Mouse (Mus musculus) heart, postnatal 14 days (tissue): ENCODE measurements around the gene Methig1. TPM values are rescaled to one million over a fixed set of nuclear protein-coding genes. Genes with fewer than 3 reads are reported as not detected.
"Not testable (repeated sequence)": the region's sequence is repeated elsewhere in the genome, so short reads cannot be mapped to it uniquely, and the experiment has no call there.

Source experiments
- DNase-seq, 2 experiments: peaks; one replicate each; pipeline ENCODE4 v3.0.0; 2021 to 2022
- intact Hi-C: fragments of 180-260 bp; cut with DNase I; formaldehyde crosslinking; loops from one replicate; pipeline ENCODE4 v1.15.1; 2025
- total RNA-seq, 2 experiments: library from RNA; stranded (reverse); gene quantifications; 2 replicates each; pipeline ENCODE4 v1.2.3; 2021

Gene Methig1
- total RNA-seq, 2 experiments from 2014 or later: not detected

- no peak for DNase-seq
- intact Hi-C loops: no loop called here
Measured at GRCm38 (mm10) chr15:100419901-100420745, 67.2 kb downstream of the Methig1 start.

DNA sequence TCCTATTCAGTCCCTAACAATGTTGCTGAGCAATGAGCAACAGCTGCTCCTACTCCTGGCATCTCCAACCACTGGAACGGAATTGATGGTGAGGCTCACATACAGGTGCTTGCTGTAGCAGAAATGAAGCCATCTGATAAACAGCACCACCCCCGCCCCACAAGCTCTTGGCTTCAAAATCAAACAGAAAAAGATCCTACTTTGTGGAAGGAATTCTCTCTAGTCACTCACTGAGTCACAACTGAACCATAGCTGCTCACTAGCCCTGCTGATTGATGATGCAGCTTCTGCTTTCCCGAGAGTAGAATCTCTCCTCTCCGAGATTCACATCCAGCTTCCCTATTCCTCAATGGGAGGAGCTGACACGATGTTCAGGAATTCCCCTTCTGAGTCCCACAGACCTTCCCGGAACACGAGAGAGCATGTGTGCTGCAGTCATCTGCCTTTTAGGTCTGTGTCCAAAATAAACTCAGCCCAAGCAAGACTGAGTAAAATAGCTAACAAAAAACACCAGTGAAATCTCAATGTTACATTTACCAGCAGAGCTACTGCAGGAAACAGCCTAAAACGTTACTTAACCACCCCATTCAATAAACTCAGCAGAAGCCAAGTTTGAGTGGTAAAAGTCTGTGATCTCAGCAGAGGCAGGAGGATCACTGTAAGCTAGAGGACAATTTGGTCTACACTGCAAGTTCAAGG, 68.3 kb downstream of the Methig1 start:
- intact Hi-C loops: no loop called here
- DNase-seq: no peak

DNA sequence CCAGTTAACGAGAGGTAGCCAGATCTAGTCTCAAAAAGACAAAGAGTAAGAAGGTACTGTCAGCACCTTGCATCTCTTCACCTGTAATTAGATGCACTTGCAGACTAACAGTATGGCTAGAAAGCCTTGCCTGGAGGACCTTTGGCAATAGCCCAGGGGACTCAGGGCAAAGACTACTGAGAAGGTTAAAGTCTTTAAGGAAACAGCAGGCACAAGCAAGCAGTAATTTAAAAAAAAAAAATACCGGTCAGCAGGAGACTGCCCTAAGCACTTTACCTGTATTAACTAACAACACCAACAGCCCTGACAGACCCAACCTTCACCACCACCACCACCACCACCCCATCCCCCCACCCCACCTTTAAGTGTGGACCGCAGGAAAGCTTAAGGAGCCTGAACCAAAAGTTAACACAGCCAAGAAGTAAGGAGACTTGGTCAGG, 68.8 kb downstream of the Methig1 start, which contains the start of gene Gm5475:
Gene Gm5475 (plus strand): TSS at position 390 of the 440 bp plus-strand sequence.
- intact Hi-C loops, DNase-seq: not testable (repeated sequence)

DNA sequence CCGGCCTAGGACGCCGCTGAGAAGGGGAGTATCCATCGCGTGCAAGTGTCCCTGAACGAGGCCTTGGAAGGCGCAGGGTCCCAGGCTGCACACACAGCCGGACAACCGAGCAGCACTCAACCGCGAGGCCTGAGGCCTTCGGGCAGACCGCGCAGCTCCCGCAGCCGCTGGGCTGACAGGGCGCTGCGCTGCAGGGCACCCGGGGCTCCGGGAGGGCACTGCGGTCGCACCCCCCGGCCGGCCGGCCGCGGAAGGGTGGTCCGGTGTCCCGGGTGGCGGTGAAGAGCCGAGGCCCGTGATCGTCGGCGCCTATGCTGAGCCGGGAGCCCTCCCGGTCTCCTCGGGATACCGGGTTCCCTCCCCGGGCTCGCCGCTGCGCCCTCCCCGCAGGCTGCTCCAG, 69.5 kb downstream of the Methig1 start:
- intact Hi-C loops: no loop called here
- no peak for DNase-seq

DNA sequence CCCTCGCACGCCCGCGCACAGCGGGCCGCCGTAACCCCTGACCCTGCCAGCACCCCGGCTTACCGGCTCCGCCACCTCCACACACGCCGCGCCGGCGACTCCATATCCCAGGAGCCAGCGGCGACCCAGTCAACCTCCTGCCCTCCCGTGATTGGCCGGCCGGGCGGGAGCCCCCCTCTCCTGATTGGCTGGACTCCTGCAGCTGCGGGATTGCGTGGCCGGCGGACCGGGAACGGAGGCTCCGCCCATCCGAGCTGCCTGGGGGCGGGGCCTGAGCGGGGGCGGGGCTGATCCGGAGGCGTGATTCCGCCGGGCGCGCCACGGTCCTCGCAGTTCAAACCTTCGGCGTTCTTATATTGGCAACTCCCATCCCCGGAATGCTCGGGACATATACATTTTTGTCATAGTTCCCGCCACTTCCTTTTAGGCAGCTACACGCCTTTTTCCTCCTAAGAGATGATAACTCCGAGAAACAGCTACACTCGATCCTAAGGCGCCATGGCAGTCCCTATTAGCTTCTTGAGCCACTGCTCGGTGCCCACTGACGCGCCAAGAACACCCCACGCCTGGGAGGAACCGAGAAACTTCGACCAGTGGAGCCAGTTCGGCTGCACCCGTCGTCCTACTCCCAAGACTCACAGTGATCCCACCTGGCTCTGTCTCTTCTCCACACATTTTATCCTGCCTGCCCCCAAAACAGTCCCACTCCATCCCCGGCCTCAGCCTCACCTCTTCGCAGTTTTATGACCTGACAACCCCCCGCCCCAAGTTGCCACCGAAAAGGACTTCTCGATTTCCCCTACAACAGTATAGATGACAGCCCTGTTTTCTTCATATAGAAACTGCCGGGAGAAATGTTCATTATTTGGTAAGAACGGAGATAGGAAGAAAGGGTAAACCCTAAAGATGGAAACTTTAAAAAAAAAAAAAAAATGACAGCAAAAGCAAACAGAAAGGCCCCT, 70.2 kb downstream of the Methig1 start:
- intact Hi-C loops: no loop called here
- DNase-seq: peak; percentile 96 to 98

DNA sequence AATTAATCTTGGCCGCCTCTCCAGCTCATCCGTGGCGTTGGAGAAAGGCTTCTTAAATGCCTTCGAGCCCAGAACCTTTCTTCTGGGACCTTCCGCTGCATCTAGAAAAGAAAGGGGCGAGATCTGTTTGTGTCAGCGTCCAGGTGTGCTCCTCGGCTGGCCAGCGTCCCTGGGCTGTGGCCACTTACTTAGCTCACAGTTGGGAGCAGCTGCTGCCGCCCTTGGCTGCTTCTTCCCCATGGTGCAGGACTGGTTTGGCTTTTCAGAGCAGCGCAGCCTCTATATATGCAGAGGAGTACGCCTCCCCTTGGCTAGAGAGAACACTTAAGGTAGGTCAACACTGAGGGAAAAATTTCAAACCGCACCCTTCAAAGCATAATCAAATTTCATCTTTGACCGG, 71.0 kb downstream of the Methig1 start:
- no peak for DNase-seq
- intact Hi-C loops: no loop called here

- no peak for DNase-seq
- intact Hi-C loops: no loop called here
Measured at GRCm38 (mm10) chr15:100424396-100425122, 71.6 kb downstream of the Methig1 start, which contains the start of gene Slc11a2. Gene Slc11a2 (minus strand): TSS chr15:100425072.

- intact Hi-C loops: no loop called here
Measured at GRCm38 (mm10) chr15:100428296-100428905, 75.5 kb downstream of the Methig1 start.

DNA sequence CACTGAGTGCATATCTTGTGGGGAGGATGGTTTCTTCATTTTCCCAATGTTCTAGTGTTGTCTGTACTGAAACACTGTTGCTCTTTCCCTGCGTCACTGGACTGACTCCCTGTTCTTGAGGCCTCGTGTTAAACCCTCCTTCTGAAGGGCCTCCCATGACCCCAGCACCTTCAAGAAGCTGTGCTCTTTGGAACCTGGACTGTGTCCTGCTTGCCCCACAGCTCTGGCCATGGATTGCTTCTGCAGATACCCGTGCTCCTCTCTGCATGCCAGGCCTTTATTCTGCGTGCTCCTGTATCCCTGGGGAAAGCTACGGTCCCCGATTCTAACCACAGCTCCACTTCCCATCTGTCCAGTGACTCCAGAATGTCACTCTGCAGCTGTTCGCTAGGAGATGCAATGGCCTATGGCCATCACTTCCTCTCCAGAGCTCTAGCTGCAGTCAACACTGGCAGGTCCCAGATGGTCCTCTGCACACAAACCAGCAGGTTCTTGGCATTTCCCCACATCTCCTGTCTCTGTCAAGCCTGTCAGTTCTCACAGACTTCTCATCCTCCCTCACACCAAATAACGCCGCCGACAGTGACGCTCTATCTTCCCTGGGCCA, 77.1 kb downstream of the Methig1 start:
- intact Hi-C loops: no loop called here

More at GRCm38 (mm10) chr15:100428296-100428905, 75.5 kb downstream of the Methig1 start:
- DNase-seq: no peak

DNA sequence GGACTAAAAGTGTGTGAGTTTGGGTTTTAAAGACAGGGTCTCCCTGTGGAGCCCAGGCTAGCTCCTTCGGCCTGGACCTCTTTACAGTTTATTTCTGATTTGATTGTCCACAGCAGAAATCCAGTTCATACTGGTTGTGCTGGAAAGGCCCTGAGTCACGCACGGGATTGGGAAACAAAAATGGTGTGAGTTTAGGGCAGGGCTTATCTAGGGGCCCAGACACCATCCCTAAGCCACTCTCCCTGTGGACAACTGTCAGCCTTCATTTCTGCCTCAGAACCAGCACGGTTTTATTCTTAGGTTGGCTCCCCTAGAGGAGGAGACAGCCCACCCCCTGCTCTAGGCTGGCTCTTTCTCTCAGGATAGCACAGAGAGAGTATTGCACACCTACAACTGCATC, 80.3 kb downstream of the Methig1 start:
- DNase-seq: no peak
- intact Hi-C loops: no loop called here

More for the DNA sequence above, 77.1 kb downstream of the Methig1 start:
- no peak for DNase-seq

Other genes starting within 250 kb of the Methig1 start
- 10 to 100 TPM; 44.0 to 48.4 TPM for gene Atf1, start 125.3 kb upstream of the Methig1 start, total RNA-seq
- not detected for gene Tmprss12, start 72.3 kb upstream of the Methig1 start, total RNA-seq
- gene Mettl7a1, start 49.0 kb upstream of the Methig1 start, total RNA-seq: 10 to 100 TPM; 29.3 to 40.9 TPM
- gene Mettl7a3, start 18.2 kb upstream of the Methig1 start, total RNA-seq: not detected
- gene Mettl7a2, start 51 bp downstream of the Methig1 start, total RNA-seq: 1 to 10 TPM in 1 of 2 experiments, under 1 TPM in 1; 0.68 to 1.1 TPM
- not detected for gene Higd1c, start 11.4 kb downstream of the Methig1 start, total RNA-seq
- gene Gm5475, start 69.0 kb downstream of the Methig1 start, total RNA-seq: not detected
- 10 to 100 TPM; 53.6 to 58.2 TPM for gene Slc11a2, start 71.9 kb downstream of the Methig1 start, total RNA-seq
- 10 to 100 TPM; 12.8 to 20.4 TPM for gene Letmd1, start 115.9 kb downstream of the Methig1 start, total RNA-seq
- gene Csrnp2, start 142.3 kb downstream of the Methig1 start, total RNA-seq: 1 to 10 TPM; 3.1 to 3.2 TPM
- 10 to 100 TPM; 14.3 to 15.8 TPM for gene Tfcp2, start 198.9 kb downstream of the Methig1 start, total RNA-seq
- gene Pou6f1, start 246.8 kb downstream of the Methig1 start, total RNA-seq: 10 to 100 TPM; 13.2 to 14.6 TPM